Mouse (Mus musculus) spleen, postnatal 10 days (tissue): ENCODE data around the gene Gatad2a.

Source experiments
- DNase-seq, 2 experiments: peaks; one replicate each; pipeline ENCODE4 v3.0.0; 2021 to 2022; ENCODE audit warnings: low spot score in 2 of 2

The Gatad2a gene

GRCm38 (mm10) chr8:69874654-69875053 is 121.5 kb downstream of the Gatad2a start:
- no peak for DNase-seq

GRCm38 (mm10) chr8:69874155-69874554 is 122.0 kb downstream of the Gatad2a start:
- DNase-seq, result peak; percentile 62 to 76

GRCm38 (mm10) chr8:69870907-69871306 is 125.3 kb downstream of the Gatad2a start:
- DNase-seq, result no peak

GRCm38 (mm10) chr8:69870003-69870765 is 126.0 kb downstream of the Gatad2a start:
- no peak for DNase-seq

GRCm38 (mm10) chr8:69867696-69868326 is 128.4 kb downstream of the Gatad2a start:
- no peak for DNase-seq

- DNase-seq, result no peak
Measured at GRCm38 (mm10) chr8:69864180-69864579, 132.0 kb downstream of the Gatad2a start.

- DNase-seq, result no peak
Measured at GRCm38 (mm10) chr8:69863387-69864020, 132.7 kb downstream of the Gatad2a start.

- no peak for DNase-seq
Measured at GRCm38 (mm10) chr8:69861251-69861650, 134.9 kb downstream of the Gatad2a start.

- DNase-seq, result no peak
Measured at GRCm38 (mm10) chr8:69860807-69861206, 135.4 kb downstream of the Gatad2a start.
